Mouse (Mus musculus) monocyte, adult 2 months (primary cell): Measurements from ENCODE around the gene Krt33a.

Source experiments
- DNase-seq, 2 experiments: peaks; one replicate each; pipeline ENCODE4 v3.0.0; 2022; ENCODE audit warnings: low spot score in 2 of 2, low read depth in 1 of 2

The Krt33a gene

DNA sequence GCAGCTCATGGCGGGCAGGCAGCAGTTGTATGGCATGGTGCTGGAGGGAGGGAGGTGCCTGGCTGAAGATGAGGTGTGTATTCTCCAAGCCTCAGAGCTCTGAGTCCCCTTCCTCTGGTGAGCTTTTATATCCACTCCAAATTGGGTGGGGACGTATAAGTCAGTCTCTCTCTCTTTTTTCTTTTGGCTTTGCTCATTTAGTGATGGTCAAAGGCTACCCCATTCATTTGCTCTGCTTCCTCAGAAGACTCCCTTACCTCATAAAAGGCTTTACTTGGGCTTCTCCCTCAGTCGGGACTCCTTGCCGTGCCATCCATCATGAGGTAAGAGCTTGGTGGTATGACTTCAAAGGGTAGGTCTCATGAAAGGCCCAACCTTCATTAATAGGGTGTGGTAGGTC, at the start of gene Krt33a:
Gene Krt33a, minus strand, starts transcription at position 101 of the 400 bp plus-strand sequence.
- DNase-seq: no peak

DNA sequence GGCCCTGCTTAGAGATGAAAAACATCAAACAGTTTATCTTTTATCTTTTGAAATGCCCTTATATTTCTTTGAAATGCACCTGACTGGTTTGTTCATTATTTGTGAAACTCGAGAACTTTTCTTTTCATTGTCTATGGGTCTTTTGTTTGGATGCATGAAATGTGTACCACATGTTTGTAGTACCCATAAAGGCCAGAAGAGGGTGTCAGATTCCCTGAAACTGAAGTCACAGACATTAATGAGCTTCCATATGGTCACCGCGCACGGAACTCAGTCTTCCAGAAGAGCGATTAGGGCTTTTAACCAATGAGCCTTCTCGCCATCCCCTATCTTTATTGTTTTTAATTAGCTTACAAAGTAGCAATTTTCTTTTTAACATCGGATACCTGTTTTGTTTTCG, 42.9 kb upstream of the Krt33a start:
- DNase-seq: no peak

DNA sequence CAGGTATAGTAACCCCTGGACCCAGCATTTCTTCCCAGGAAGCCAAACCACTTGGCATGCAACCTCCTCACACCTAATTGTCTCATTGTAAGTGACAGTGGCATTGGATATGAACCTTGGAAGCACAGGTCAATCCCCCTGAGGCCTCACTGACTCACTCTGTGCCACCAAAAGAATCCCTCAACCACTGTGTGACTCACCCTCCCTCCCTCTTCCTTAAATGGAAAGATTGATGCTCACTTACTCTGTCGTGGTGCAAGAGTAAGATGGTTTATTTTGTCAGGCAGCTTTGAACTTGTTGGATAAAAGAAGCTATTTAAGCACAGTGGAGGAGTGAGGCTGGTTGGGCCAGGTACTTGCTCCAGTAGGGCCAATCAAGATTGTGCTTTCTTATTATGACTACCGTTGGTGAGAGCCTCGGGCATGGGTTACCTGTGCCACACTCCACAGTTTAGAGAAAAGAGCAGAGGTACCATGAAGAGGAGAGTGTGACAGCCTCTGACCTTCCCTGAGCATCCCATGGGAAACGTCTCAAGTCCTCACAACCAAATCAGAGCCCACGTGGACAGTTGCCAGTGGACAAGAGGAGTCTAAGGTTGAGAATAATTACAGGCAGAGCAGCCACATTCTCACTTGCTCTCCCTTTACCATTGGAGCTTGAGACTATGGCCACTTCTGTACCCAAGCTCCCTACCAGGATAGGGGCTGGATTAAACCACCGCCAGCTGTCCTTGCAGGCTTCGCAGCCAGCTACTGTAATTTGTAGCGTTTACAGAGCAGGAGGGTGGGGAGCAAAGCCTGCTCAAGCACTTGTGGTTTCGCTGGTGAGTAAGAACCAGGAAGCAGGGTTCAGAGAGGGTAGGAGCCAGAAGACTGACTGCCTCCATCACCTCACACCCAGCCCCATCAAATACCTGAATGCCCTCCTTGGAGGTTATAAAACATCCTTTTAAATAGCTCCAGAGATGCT, 40.0 kb upstream of the Krt33a start:
- DNase-seq: no peak

DNA sequence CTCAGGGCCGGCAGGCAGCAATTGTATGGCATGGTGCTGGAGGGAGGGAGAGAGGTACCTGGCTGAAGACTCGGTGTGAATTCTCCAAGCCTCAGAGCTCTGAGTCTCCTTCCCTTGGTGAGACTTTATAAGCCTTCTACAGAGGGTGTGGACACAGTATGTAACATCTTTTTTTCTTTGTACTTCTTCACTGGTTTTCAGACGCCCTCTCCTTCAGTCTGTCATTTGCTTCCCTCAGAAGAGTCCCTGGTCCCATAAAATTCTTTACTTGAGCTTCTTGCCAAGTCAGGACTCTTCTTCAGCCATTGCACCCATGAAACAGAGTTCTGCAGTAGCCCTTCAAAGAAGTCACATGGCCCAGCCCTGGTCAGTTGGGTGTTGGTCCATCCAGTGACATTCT, 34.4 kb upstream of the Krt33a start, which contains the start of gene Krt31:
Gene Krt31, minus strand, starts transcription at position 101 of the 400 bp plus-strand sequence.
- DNase-seq: no peak

DNA sequence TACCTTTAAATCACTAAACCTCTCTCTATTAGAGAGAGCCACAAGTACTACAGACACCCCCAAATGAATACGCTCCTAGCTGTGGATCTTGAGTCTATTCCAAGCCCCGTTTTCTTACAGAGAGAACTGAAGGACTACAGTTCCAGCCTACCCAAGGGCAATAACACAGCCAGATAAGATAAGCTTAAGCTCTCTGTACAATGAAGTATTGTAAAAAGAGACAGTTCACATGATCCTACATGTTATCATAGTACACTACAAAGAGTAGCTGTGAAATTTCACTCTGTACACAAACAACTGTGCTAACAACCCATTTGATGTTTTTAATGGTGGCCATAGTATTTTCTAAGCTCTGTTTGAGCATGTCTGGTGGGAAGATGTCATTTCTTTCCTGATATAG, 31.2 kb upstream of the Krt33a start:
- DNase-seq: no peak

DNA sequence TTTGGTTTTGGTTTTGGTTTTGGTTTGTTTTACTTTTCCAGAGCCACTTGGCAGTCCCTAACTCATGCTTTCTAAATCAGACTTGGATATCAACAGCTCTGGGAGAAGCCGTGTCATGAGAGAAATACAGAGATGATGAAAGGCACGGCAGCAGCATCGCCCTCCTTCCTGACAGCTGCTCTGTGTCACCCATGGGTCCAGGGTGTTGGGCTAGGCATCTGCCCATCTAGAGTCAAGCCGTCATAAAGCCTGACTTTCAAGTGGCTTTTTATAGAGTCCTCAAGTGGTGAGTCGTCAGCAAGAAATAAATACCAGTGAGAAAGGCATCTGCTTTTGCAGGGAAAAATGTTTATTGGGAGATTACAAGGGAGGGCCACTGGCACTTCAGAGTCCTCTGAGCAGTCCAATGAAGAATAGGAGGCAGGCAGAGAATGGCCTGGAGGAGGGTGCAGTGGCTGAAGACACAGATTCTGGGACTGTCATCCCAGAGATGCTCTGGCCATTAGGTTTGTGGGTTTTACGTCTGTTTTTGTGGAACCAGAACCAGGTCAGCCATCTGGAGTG, 30.4 kb upstream of the Krt33a start:
- DNase-seq: no peak

DNA sequence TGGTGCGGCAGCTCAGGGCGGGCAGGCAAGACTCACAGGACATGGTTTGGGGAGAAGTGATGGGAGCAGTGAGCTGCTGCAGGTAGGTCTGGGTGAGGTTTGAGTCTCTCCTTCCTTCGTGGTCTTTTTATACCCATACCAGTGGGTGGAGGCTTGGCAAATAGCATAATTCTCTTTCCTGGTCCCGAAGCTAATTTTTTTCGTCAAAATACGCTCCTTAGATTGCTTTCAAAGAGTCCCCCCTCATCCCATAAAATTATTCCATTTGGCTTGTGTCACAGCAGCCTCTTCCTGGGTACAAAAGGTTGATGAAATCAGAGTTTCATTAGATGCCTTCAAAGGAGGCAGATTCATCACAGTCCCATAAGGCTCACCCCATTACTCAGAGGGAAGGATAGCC, 25.4 kb upstream of the Krt33a start, which contains the start of gene Krt34:
Gene Krt34, minus strand, starts transcription at position 101 of the 400 bp plus-strand sequence.
- DNase-seq: no peak

DNA sequence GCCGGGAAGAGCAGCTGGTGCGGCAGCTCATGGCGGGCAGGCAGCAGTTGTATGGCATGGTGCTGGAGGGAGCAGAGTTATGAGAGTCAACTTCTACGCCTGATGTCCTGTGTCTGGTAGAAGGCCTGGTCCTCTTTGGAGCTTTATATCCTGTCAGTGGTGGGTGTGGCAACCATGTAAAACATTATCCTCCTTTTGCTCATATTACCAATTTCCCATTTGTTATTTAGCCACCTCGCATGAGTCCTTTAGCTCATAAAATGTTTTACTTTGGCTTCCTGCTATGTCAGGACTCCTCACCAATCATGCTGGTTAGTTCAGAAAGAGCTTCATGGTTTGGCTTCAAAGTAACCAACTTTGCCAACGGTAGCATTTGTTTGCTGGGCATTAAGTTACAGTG, 13.8 kb upstream of the Krt33a start, which contains the start of gene Krt33b:
Gene Krt33b, minus strand, starts transcription at position 101 of the 400 bp plus-strand sequence.
- no peak for DNase-seq

DNA sequence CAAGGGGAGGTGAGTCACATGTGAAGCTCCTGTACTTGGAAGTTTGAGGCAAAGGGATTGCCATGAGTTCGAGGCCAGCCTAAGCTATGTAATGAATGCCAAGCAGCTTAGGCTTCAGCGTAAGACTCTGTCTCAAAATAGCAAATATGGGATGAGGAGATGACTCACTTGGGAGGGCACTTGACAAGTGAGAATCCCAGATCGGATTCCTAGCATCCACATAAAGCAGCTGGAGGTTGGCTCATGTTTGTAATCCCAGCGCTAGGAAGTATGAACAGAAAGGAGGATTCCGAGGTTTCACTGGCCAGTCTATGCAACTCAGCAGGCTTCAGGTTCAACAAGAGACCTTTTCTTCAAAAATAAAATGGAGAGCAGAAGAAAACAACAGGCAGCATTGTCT, 5.4 kb upstream of the Krt33a start:
- DNase-seq: no peak

DNA sequence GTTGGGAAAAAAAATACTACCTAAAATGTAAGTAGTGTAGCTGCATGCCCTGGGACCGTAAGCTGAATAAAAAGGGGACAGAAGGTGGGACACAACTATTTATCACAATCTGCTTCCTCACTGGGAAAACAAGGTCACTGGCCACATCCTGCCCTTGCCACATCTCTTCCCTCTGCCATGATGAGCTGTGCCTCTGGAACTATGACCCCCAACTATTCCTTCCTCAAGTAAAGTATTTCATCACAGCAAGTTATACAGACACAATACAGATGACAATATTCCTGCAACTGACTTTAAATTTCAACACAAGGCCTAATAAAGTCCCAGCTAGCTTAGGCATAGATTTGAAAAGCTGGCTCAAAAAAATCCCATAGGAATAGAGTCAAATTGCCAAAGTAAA, 3.5 kb upstream of the Krt33a start:
- DNase-seq: no peak

DNA sequence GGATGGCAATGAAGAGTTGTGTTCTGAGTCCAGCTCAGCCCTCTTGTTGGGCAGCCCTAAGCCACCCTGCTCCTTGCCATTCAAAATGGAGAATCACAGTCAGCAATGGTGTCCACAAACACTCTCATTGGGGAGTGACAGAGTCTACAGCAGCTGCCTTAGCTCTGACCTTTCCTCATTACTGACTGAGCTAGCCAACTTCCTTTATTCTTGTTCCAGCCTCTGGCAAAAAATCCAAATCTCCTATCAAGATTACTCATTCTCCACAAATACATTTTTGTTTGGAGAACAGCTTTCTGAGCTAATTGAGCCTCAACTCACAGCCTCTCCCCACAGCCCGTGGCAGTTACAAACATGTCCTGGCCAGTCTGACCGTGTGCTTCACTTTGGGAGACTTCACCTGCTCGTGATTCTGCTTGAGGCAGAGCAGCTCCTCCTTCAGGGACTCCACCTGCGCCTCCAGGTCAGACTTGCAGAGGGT, 2.3 kb downstream of the Krt33a start:
- DNase-seq: no peak

DNA sequence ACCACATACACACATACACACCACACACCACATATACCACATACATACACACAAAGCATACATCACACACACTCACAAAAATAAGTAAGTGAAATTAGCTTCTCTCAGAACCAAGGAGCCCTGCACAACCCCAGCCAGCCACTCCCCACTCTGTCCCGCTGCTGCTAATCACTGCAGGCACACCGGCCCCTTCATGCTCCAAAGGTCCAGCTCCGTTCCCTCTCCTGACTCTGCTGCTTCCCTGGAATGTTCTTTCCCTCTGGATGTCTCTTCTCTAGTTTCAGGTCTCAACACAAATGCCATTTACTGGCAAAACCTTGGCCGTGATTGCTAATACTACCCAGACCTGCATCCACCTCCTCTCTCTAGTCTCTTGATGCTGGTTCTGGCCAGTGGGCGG, 5.3 kb downstream of the Krt33a start:
- no peak for DNase-seq

DNA sequence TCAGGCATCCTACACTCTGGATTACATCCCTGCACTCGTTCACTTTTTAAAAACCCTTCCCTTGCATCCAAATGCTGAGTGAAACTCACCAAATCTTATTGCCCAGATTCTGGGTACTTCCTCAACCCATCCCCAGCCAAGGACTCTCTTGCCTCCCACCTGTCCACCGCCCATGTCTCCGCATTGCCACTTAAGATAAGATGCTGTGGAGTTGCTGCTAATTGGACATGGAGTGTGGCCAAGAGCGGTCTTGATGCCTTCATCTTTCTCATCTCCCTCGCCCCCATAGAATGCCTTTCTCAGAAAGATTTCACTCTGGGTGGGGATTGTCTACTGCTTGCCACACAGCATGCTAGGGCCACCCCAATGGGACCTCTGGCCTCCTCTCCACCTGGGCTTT, 7.7 kb downstream of the Krt33a start:
- DNase-seq: no peak

DNA sequence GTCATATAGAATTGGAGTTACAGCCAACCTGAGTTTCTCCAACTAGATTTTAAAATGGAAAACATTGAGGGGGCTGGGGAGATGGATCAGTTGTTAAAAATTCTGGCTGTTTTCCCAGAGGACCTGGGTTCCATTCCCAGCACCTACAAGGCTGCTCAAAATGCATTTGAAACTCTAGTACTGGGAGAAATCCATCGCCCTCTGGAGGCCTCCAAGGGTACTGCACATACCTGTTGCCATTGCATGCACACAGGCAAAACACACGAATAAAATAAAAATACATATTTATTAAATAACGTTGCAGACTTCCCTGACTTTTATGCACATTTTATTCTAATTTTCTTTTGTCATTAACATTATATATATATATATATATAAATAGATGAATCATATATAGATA, 9.4 kb downstream of the Krt33a start:
- no peak for DNase-seq

DNA sequence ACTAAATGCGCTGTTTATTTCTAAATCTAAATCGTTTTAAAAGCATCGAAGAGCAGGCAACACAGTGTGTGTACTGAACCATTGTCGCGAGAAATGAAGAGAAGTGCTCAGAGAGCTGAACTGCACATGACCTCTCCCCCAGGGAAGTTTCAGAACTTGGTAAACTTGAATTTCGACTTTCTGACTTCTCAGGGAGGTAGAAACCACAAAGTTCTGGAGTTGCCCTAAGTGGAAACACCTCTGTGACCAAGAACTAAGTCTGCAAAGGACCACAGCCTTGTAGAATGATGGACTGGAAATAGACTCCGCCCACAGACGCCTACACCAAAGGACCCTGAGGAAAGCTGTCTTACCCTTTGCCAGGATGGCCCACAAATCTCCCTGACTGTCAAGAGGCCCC, 10.1 kb downstream of the Krt33a start:
- no peak for DNase-seq

DNA sequence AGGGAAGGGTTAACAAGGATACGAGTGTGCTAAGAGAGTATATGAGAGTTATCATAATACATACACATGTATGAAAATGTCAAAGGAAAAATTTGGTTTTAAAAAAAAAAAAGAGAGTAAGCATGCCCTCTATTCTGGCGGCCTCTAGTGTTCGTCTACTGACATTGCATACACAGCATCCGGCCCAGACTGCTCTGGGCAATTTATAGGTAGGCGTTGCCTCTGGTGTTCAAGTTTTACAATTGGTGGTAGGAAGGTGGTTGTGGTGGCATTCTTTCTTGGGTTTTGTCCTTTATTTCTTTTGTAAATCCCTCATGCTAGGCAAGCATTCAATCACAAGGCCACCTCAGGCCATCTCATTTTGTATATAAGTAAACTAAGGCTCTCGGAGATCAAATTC, 11.2 kb downstream of the Krt33a start:
- DNase-seq: no peak

DNA sequence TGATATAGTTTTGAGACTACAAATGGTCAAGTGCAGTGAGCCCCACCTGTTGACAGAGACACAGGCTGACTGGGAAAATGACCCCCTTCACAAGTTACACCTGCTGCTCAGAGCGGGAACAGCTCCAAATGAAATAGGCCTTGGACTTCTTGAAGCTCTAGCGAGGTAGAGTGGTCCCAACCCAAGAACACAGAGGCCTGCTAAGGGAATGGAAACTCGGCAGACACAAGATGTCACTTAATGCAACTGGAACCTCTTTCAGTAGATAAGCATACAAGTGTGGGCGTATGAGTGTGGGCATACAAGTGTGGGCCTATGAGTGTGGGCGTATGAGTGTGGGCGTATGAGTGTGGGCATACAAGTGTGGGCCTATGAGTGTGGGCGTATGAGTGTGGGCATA, 16.9 kb downstream of the Krt33a start:
- DNase-seq: no peak

DNA sequence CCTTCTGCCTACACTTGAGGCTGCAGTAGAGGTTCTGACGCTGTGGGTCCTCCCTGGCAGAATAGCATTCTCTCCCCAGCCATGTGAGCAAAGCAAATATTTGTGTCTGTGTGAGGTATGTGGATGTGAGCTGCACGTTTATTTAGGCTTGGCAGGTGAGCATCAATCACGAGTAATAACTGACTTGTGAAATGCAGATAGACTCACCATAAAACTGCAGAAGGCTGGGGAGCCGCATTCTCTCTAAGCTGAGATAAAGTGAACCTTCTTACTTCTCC, 21.7 kb downstream of the Krt33a start:
- no peak for DNase-seq

DNA sequence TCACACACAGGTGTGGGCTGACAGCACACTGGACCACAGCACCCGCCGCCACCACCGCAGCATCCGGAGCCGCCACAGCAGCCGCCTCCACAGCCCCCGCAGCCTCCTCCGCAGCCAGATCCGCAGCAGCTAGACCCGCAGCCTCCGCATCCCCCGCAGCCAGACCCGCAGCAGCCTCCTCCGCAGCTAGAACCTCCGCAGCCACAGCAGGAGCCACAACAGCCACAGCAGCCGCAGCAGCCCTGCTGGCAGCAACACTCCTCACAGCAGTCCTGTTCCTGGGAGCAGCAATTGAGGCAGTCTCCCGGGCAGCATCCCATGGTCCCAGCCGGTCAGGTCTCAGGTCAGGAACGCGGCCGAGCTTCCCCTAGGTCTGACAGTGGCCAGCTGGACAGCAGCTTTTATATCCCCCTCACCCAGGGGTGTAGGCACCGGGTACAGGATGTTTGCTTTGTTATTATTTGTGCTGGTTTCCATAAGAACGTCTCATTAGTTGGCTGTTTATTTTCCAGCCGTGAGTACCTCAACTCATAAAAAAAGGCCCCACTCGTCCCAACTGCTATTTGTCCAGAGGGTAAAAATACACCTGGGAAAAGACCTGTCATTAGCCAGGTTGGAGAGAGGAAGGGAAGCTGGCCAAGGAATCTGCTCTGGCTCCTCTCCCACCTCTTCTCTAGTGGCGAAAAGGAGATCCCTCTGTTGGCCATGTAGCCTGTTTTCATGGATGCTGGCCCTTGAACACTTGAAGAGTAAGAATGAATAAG, 22.2 kb downstream of the Krt33a start, which contains the start of gene Krtap17-1:
Gene Krtap17-1, minus strand, starts transcription at position 375 of the 764 bp plus-strand sequence.
- DNase-seq: no peak

DNA sequence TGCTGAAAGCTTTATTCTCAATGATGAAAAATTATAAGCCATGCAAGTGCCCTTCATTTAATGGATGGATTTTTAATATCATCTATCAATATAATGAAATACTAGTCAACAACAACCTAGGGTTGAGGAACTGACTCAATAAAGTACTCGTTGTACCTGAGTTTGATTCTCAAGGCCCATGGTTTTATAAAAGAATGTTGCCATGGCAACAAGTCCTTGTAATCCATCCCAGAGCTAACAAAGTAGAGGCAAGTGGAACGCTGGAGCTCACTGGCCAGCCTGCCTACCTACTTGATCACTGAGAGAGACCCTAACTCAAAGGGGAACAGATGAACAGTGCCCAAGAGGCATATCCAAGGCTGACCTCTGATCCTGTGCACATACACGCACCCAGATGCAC, 25.4 kb downstream of the Krt33a start:
- DNase-seq: no peak

DNA sequence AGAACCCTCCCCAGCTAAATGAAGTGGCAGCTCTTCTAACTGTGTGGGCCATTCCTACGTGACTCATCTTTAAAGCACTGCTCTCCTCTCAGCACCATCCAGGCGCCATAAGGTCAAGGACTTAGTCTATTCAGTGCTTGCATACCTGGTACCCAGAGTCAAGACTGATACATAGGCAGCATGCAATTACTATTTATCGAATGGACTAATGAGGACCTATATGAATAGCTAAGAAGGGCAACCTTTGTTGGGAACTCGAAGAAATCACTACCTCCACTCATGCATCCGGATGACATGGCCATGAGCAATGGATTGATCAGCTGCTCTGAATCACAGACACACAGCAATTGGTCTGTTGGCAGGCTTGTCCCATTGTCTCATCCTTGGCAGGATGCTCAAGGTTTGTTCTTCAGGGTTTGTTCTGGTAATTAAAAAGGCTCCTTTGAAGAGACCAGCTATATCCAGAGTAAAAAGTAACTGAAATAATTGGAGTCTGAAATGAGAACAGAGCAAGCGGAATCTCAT, 26.1 kb downstream of the Krt33a start:
- no peak for DNase-seq
